Mouse (Mus musculus) subcutaneous adipose tissue, adult 2 months (tissue): Measurements from ENCODE around the gene H13. TPM values are rescaled to one million over a fixed set of nuclear protein-coding genes. Genes with fewer than 3 reads are reported as not detected.

Experiments
- polyA plus RNA-seq: library from polyadenylated mRNA; depleted of rRNA; stranded (reverse); fragments of >200 nt; gene quantifications from 2 replicates; pipeline ENCODE4 v1.2.3, GENCODE M21; 2012; ENCODE audit warnings: low replicate concordance; rRNA removed

The H13 gene
- polyA plus RNA-seq: 138 and 143 TPM in 2 replicates

GRCm38 (mm10) chr2:152669256-152669638 lies at the start of gene H13:
Gene H13 (plus strand): TSS chr2:152669461.

GRCm38 (mm10) chr2:152622953-152623352 lies 46.3 kb upstream of the H13 start, which contains the start of gene Defb25:
Gene Defb25 (minus strand): TSS chr2:152623053.

GRCm38 (mm10) chr2:152626774-152627591 lies 42.3 kb upstream of the H13 start, which contains the start of gene Rem1:
Gene Rem1 (plus strand): TSS chr2:152626951.

GRCm38 (mm10) chr2:152686806-152687267 lies 17.6 kb downstream of the H13 start, which contains the start of gene Mcts2:
Gene Mcts2 (plus strand): TSS chr2:152687035.

GRCm38 (mm10) chr2:152736090-152736601 lies 66.9 kb downstream of the H13 start, which contains the start of gene Id1:
Gene Id1 (plus strand): TSS chr2:152736251.

GRCm38 (mm10) chr2:152753944-152754711 lies 84.9 kb downstream of the H13 start, which contains the start of gene Cox4i2:
Gene Cox4i2 (plus strand): TSS chr2:152754173.

Other genes starting within 250 kb of the H13 start
- 0.23 TPM in 1 of 2 replicates, not detected in the other for gene Defb23, start 204.8 kb upstream of the H13 start, polyA plus RNA-seq
- gene Defb20, start 192.4 kb upstream of the H13 start, polyA plus RNA-seq: 1.2 and 3.0 TPM in 2 replicates
- gene Defb22, start 179.3 kb upstream of the H13 start, polyA plus RNA-seq: 0.71 TPM in 1 of 2 replicates, not detected in the other
- 0.27 TPM in 1 of 2 replicates, not detected in the other for gene Defb26, start 157.8 kb upstream of the H13 start, polyA plus RNA-seq
- 1.2 TPM in 1 of 2 replicates, not detected in the other for gene Defb28, start 151.2 kb upstream of the H13 start, polyA plus RNA-seq
- not detected in 2 replicates for gene Defb29, start 129.4 kb upstream of the H13 start, polyA plus RNA-seq
- not detected in 2 replicates for gene Gm17416, start 100.1 kb upstream of the H13 start, polyA plus RNA-seq
- 0.46 TPM in 1 of 2 replicates, not detected in the other for gene Defb21, start 96.7 kb upstream of the H13 start, polyA plus RNA-seq
- not detected in 2 replicates for gene Defb19, start 89.1 kb upstream of the H13 start, polyA plus RNA-seq
- gene Defb45, start 70.1 kb upstream of the H13 start, polyA plus RNA-seq: not detected in 2 replicates
- gene Defb36, start 65.1 kb upstream of the H13 start, polyA plus RNA-seq: not detected in 2 replicates
- 5.3 TPM in 1 of 2 replicates, not detected in the other for gene Defb25, start 46.4 kb upstream of the H13 start, polyA plus RNA-seq
- gene Rem1, start 42.5 kb upstream of the H13 start, polyA plus RNA-seq: 13.6 and 24.9 TPM in 2 replicates
- 7.2 and 10.9 TPM in 2 replicates for gene Mcts2, start 17.6 kb downstream of the H13 start, polyA plus RNA-seq
- 163 and 303 TPM in 2 replicates for gene Id1, start 66.8 kb downstream of the H13 start, polyA plus RNA-seq
- gene Cox4i2, start 84.7 kb downstream of the H13 start, polyA plus RNA-seq: 9.4 and 12.8 TPM in 2 replicates
- 44.2 and 57.2 TPM in 2 replicates for gene Bcl2l1, start 162.3 kb downstream of the H13 start, polyA plus RNA-seq
- 0.42 and 3.3 TPM in 2 replicates for gene Tpx2, start 178.5 kb downstream of the H13 start, polyA plus RNA-seq
- gene Mylk2, start 241.9 kb downstream of the H13 start, polyA plus RNA-seq: 0.13 and 0.22 TPM in 2 replicates